Comparison of ENCODE assay signal across 9 mouse cellular contexts in the genomic region with DNA sequence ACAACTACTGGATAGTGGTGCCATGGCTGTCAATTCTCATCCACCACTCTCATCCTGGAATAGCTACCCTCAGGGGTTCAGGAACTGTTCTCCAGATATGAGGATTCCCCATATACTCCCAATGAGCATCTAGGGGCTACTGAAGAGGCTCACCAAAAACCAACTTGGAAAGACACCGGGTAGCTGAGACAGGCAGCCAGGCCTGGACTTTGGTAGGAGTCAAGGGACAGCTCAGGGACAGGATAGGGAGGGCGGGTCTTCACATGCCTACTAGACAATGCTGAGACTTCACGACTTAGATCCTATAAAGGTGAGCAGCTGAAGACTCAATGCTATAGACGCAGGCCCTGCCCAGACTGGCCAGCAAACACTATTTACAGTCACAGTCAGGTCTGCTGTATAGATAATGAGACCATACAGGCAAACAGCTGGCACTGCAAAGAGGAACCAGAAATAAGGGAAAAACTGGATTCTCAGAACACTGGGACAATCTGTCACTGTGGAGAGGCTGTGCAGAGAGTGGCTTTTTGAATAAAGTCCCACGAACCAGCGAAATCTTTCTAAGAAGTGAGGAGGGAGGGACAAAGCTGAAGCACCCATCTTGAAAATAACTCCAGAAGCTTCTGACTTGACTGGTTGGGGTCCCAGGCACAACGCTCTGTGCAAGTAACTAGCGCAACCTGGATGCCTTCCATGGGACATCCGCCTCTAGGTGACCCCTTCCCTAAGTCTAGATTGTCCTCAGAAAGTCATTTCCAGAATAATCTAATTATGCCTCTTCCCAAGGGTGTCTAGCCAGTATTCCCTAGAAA. TPM values are rescaled to one million over a fixed set of nuclear protein-coding genes. Genes with fewer than 3 reads are reported as not detected.
A peak's percentile ranks its signal among the peaks of the same experiment; 100 is the strongest.
DNase-seq lines count a peak whose midpoint lies in the region; ATAC-seq and TF ChIP-seq lines count a peak whose summit lies in the region.
"Had no signal": no experiment of that assay in that cellular context is flagged by ENCODE, and none has a peak within 500 bp of the region (broad histone marks: within the 10 kb centered on the region; RNA-seq: fewer than 3 reads in every experiment).

No protein-coding gene starts in this region.

- no peak for TF ChIP-seq EP300 in heart, postnatal 0 days (IDR thresholded peaks at IDR 0.05; ENCODE audit: low read depth)

- no peak for DNase-seq in heart, adult 9 months (ENCODE audit: low spot score in 2 of 2)
- DNase-seq in heart, postnatal 0 days (ENCODE audit: low spot score) = peak; percentile 28
- DNase-seq in frontal cortex, postnatal 25 days (ENCODE audit: low spot score in 2 of 2) = no peak
- DNase-seq in thymus, postnatal 10 days (ENCODE audit: low spot score in 2 of 2) = no peak
- no peak for DNase-seq in left cerebral cortex, adult 11 months (ENCODE audit: low spot score)

- no peak for TF ChIP-seq CTCF in heart, postnatal 0 days (IDR thresholded peaks at IDR 0.05; ENCODE audit: low read depth)

- 60% methylated on average over 9 of the region's 9 CpGs for WGBS in heart, embryonic 14.5 days
- 48% methylated on average over 9 of the region's 9 CpGs for WGBS in heart, postnatal 0 days
- WGBS in macrophage (ENCODE audit: missing documents) = 55% methylated on average over 9 of the region's 9 CpGs

- peak overlapping the region; percentile 74 to 99 for H3K27ac ChIP-seq in heart, embryonic 14.5 days (replicated peaks in 1 of 2; ENCODE audit: control insufficient read depth in 1 of 2, insufficient read depth in 1 of 2, low read depth in 2 of 2, low read length in 2 of 2)
- peak overlapping the region; percentile 100 for H3K27ac ChIP-seq in heart, postnatal 0 days (ENCODE audit: low read depth)
- peak overlapping the region; percentile 35 for H3K27ac ChIP-seq in macrophage

- no peaks in the 10 kb centered on the region for H3K9me3 ChIP-seq in heart, embryonic 14.5 days (ENCODE audit: control insufficient read depth, low read length)
- H3K9me3 ChIP-seq in heart, postnatal 0 days (replicated peaks; ENCODE audit: control insufficient read depth, low read length) = no peaks in the 10 kb centered on the region

- peaks cover 15% of the 10 kb centered on the region for H3K36me3 ChIP-seq in heart, embryonic 14.5 days (ENCODE audit: control insufficient read depth, insufficient read depth, low read length)
- peaks cover 11% of the 10 kb centered on the region for H3K36me3 ChIP-seq in heart, postnatal 0 days (replicated peaks; ENCODE audit: control insufficient read depth, insufficient read depth, low read length)
- H3K36me3 ChIP-seq in macrophage (ENCODE audit: inconsistent target) = 0 out of 2 replicates have a peak, but pooled peaks cover 6% of the 10 kb centered on the region

- peaks cover 7 to 30% of the 10 kb centered on the region in 2 experiments; a peak in 3 of 4 replicates for H3K4me1 ChIP-seq in heart, embryonic 14.5 days (ENCODE audit: control insufficient read depth in 2 of 2, insufficient read depth in 2 of 2, low read length in 2 of 2)
- peaks cover 21% of the 10 kb centered on the region for H3K4me1 ChIP-seq in heart, postnatal 0 days (ENCODE audit: control insufficient read depth, insufficient read depth)

- no peaks in the 10 kb centered on the region for H3K27me3 ChIP-seq in heart, embryonic 14.5 days (ENCODE audit: control insufficient read depth, insufficient read depth, low read length)
- no peaks in the 10 kb centered on the region for H3K27me3 ChIP-seq in heart, postnatal 0 days (ENCODE audit: control insufficient read depth, insufficient read depth, low read length)

- peak overlapping the region; percentile 75 for H3K9ac ChIP-seq in heart, embryonic 14.5 days (ENCODE audit: low read length)
- 0 out of 2 replicates have a peak overlapping the region, but pooled peaks have one; percentile 59 for H3K9ac ChIP-seq in heart, postnatal 0 days (replicated peaks; ENCODE audit: low read depth, low read length)

- H3K79me2 ChIP-seq in macrophage (ENCODE audit: inconsistent target) = no peaks in the 10 kb centered on the region; the same call in 1 of the 2 replicates

- H3K4me2 ChIP-seq in heart, embryonic 14.5 days (ENCODE audit: low read length) = peak overlapping the region; percentile 86
- peak overlapping the region; percentile 55 for H3K4me2 ChIP-seq in heart, postnatal 0 days (ENCODE audit: low read depth, low read length)

- H3K4me3 ChIP-seq in heart, embryonic 14.5 days (ENCODE audit: control insufficient read depth in 1 of 2, insufficient read depth in 1 of 2, low read depth in 1 of 2, low read length in 2 of 2) = peak overlapping the region; percentile 29 to 70
- peak overlapping the region; percentile 69 for H3K4me3 ChIP-seq in heart, postnatal 0 days (ENCODE audit: low read depth, low read length)
- peak overlapping the region; percentile 55 for H3K4me3 ChIP-seq in macrophage (ENCODE audit: inconsistent target)

- no peak for ATAC-seq in heart, embryonic 14.5 days (ENCODE audit: insufficient number of reproducible peaks, insufficient read depth, low FRiP score, low read depth)
- ATAC-seq in activated CD4-positive, CD25-positive, alpha-beta regulatory T cell, adult 4 months = peak; percentile 4
- ATAC-seq in heart, postnatal 0 days (ENCODE audit: insufficient read depth, low read depth) = no peak; the same call in 1 of the 2 replicates

RNA-seq across cellular contexts. Expression of gene Iba57, which starts 0.9 kb away (rescaled TPM):
- 4.6 and 4.9 TPM in 2 replicates for polyA plus RNA-seq in heart, embryonic 14.5 days (2014; fragmentation: Nextera tagmentation; extraction: Ambion mirVana)
- 1 to 10 TPM; 1.3 to 1.8 TPM for polyA plus RNA-seq in activated CD4-positive, CD25-positive, alpha-beta regulatory T cell, adult 4 months (2017; shearing (Covaris generic))
- 10.2 and 12.4 TPM in 2 replicates for total RNA-seq in heart, postnatal 0 days (2014; rRNA removed; ENCODE audit: low replicate concordance)
- polyA plus RNA-seq in heart, postnatal 0 days (2015; fragmentation: Nextera tagmentation; extraction: Ambion mirVana) = 10.7 and 11.0 TPM in 2 replicates
- total RNA-seq in macrophage (2018; cell fraction: chromatin; rRNA removed) = 10 to 100 TPM in 7 of 26 experiments, 1 to 10 TPM in 19; 4.4 to 13.2 (median 9.0) TPM
- 1 to 10 TPM; 3.2 to 5.8 (median 4.0) TPM for total RNA-seq in macrophage (2018; cell fraction: cytosol; rRNA removed)
- total RNA-seq in macrophage (2018; cell fraction: nucleus; rRNA removed) = 10 to 100 TPM in 1 of 26 experiments, 1 to 10 TPM in 25; 5.2 to 14.1 (median 7.1) TPM
- polyA plus RNA-seq in macrophage (2018) = 2.9 to 4.7 TPM (median 3.3 TPM) in 3 replicates

RNA-seq across cellular contexts. Expression of gene Gjc2, which starts 20.4 kb away (rescaled TPM):
- 0.23 and 0.39 TPM in 2 replicates for polyA plus RNA-seq in heart, embryonic 14.5 days (2014; fragmentation: Nextera tagmentation; extraction: Ambion mirVana)
- polyA plus RNA-seq in activated CD4-positive, CD25-positive, alpha-beta regulatory T cell, adult 4 months (2017; shearing (Covaris generic)) = not detected
- 0.08 and 0.12 TPM in 2 replicates for total RNA-seq in heart, postnatal 0 days (2014; rRNA removed; ENCODE audit: low replicate concordance)
- 0.63 and 0.75 TPM in 2 replicates for polyA plus RNA-seq in heart, postnatal 0 days (2015; fragmentation: Nextera tagmentation; extraction: Ambion mirVana)
- not detected for total RNA-seq in macrophage (2018; cell fraction: chromatin; rRNA removed)
- total RNA-seq in macrophage (2018; cell fraction: cytosol; rRNA removed) = not detected
- total RNA-seq in macrophage (2018; cell fraction: nucleus; rRNA removed) = under 1 TPM in 1 of 26 experiments, not detected in 25; 0.44 TPM
- polyA plus RNA-seq in macrophage (2018) = not detected in 3 replicates
- total RNA-seq: neutrophil, adult 5-6 weeks had no signal

RNA-seq across cellular contexts. Expression of gene Obscn, which starts 26.4 kb away (rescaled TPM):
- 69.1 and 69.4 TPM in 2 replicates for polyA plus RNA-seq in heart, embryonic 14.5 days (2014; fragmentation: Nextera tagmentation; extraction: Ambion mirVana)
- not detected for polyA plus RNA-seq in activated CD4-positive, CD25-positive, alpha-beta regulatory T cell, adult 4 months (2017; shearing (Covaris generic))
- total RNA-seq in heart, postnatal 0 days (2014; rRNA removed; ENCODE audit: low replicate concordance) = 225 and 245 TPM in 2 replicates
- 106 and 107 TPM in 2 replicates for polyA plus RNA-seq in heart, postnatal 0 days (2015; fragmentation: Nextera tagmentation; extraction: Ambion mirVana)
- under 1 TPM in 23 of 26 experiments, not detected in 3; under 0.01 to 0.29 (median 0.12) TPM for total RNA-seq in macrophage (2018; cell fraction: chromatin; rRNA removed)
- under 1 TPM in 6 of 26 experiments, not detected in 20; under 0.01 to 0.06 (median under 0.01) TPM for total RNA-seq in macrophage (2018; cell fraction: cytosol; rRNA removed)
- total RNA-seq in macrophage (2018; cell fraction: nucleus; rRNA removed) = under 1 TPM in 13 of 26 experiments, not detected in 13; 0.04 to 0.49 (median 0.10) TPM
- polyA plus RNA-seq in macrophage (2018) = 0.01 TPM in 1 of 3 replicates, not detected in the others

RNA-seq across cellular contexts. Expression of gene Guk1, which starts 29.4 kb away (rescaled TPM):
- 133 and 136 TPM in 2 replicates for polyA plus RNA-seq in heart, embryonic 14.5 days (2014; fragmentation: Nextera tagmentation; extraction: Ambion mirVana)
- polyA plus RNA-seq in activated CD4-positive, CD25-positive, alpha-beta regulatory T cell, adult 4 months (2017; shearing (Covaris generic)) = 10 to 100 TPM; 60.2 to 63.5 TPM
- total RNA-seq in heart, postnatal 0 days (2014; rRNA removed; ENCODE audit: low replicate concordance) = 47.5 and 60.3 TPM in 2 replicates
- 138 and 146 TPM in 2 replicates for polyA plus RNA-seq in heart, postnatal 0 days (2015; fragmentation: Nextera tagmentation; extraction: Ambion mirVana)
- 10 to 100 TPM in 5 of 26 experiments, 1 to 10 TPM in 19, not detected in 2; 1.2 to 37.4 (median 7.1) TPM for total RNA-seq in macrophage (2018; cell fraction: chromatin; rRNA removed)
- total RNA-seq in macrophage (2018; cell fraction: cytosol; rRNA removed) = 10 to 100 TPM; 10.6 to 26.0 (median 16.0) TPM
- 10 to 100 TPM in 5 of 26 experiments, 1 to 10 TPM in 21; 3.5 to 30.5 (median 6.5) TPM for total RNA-seq in macrophage (2018; cell fraction: nucleus; rRNA removed)
- polyA plus RNA-seq in macrophage (2018) = 11.6 to 29.1 TPM (median 24.4 TPM) in 3 replicates

RNA-seq across cellular contexts. Expression of gene Mrpl55, which starts 39.6 kb away (rescaled TPM):
- polyA plus RNA-seq in heart, embryonic 14.5 days (2014; fragmentation: Nextera tagmentation; extraction: Ambion mirVana) = 131 and 133 TPM in 2 replicates
- 10 to 100 TPM; 49.4 to 50.0 TPM for polyA plus RNA-seq in activated CD4-positive, CD25-positive, alpha-beta regulatory T cell, adult 4 months (2017; shearing (Covaris generic))
- total RNA-seq in heart, postnatal 0 days (2014; rRNA removed; ENCODE audit: low replicate concordance) = 174 and 187 TPM in 2 replicates
- 196 and 199 TPM in 2 replicates for polyA plus RNA-seq in heart, postnatal 0 days (2015; fragmentation: Nextera tagmentation; extraction: Ambion mirVana)
- total RNA-seq in macrophage (2018; cell fraction: chromatin; rRNA removed) = 10 to 100 TPM in 2 of 26 experiments, 1 to 10 TPM in 22, not detected in 2; 1.8 to 11.9 (median 3.7) TPM
- total RNA-seq in macrophage (2018; cell fraction: cytosol; rRNA removed) = 10 to 100 TPM; 17.6 to 40.7 (median 26.7) TPM
- 10 to 100 TPM in 12 of 26 experiments, 1 to 10 TPM in 14; 2.6 to 18.4 (median 9.0) TPM for total RNA-seq in macrophage (2018; cell fraction: nucleus; rRNA removed)
- 17.9 to 36.6 TPM (median 21.0 TPM) in 3 replicates for polyA plus RNA-seq in macrophage (2018)

Comparison
In these comparisons a context has a peak if more than half of its experiments do, and no peak if none do; other contexts are left out.
1. H3K27ac ChIP-seq: peak in every context shown above with its lines; median percentile 100 in heart, postnatal 0 days; 86 in heart, embryonic 14.5 days; 35 in macrophage.
2. RNA of gene Obscn, which starts 26.4 kb away (polyA plus RNA-seq): 106 to 107 TPM in heart, postnatal 0 days and 69.1 to 69.4 TPM in heart, embryonic 14.5 days; 0.01 TPM in macrophage and not detected in activated CD4-positive, CD25-positive, alpha-beta regulatory T cell, adult 4 months; every median in the first group is over 10 times any median in the second.
3. Peak in every context shown above with its lines, with median percentiles within 50 percentile points of each other: H3K4me3 ChIP-seq.